ENCODE assay signal across 21 mouse cellular contexts in the genomic region with DNA sequence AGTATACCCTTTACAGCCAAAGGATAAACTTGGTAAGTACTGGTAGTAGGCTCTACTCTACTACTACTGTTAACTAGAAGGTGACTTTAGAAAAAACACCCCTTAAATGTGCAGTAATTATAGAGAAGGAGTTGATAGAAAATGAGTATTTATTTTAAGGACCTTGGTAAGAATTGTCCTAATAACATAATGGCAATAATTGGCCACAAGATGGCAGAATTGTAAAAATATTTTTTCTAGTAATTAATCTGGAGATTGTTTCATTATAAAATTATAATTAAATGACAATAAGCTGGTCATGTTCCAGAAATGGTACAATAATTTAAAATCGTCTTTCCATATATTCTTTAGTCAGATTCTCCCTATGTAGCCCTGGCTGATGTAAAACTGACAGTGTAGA. TPM values are rescaled to one million over a fixed set of nuclear protein-coding genes. Genes with fewer than 3 reads are reported as not detected.
DNase-seq lines count a peak whose midpoint lies in the region; ATAC-seq and TF ChIP-seq lines count a peak whose summit lies in the region.
"Had no signal": no experiment of that assay in that cellular context is flagged by ENCODE, and none has a peak within 500 bp of the region (broad histone marks: within the 10 kb centered on the region; RNA-seq: fewer than 3 reads in every experiment).

No protein-coding gene starts in this region.

- H3K27me3 ChIP-seq in heart, postnatal 0 days (ENCODE audit: control insufficient read depth, insufficient read depth, low read length), result no peaks in the 10 kb centered on the region
- no peaks in the 10 kb centered on the region for H3K27me3 ChIP-seq in heart, embryonic 11.5 days (ENCODE audit: control insufficient read depth, insufficient read depth, low read length)
- H3K27me3 ChIP-seq in limb, embryonic 14.5 days (ENCODE audit: control insufficient read depth, insufficient read depth, low read length), result no peaks in the 10 kb centered on the region
- no peaks in the 10 kb centered on the region for H3K27me3 ChIP-seq in limb, embryonic 10.5 days (ENCODE audit: low read depth, poor library complexity, severe bottlenecking)
- H3K27me3 ChIP-seq in CH12.LX (replicated peaks), result no peaks in the 10 kb centered on the region
- H3K27me3 ChIP-seq: forebrain, embryonic 12.5 days; liver, embryonic 15.5 days; neural tube, embryonic 12.5 days; stomach, embryonic 15.5 days had no signal

- DNase-seq in heart, postnatal 0 days (ENCODE audit: low spot score), result no peak
- DNase-seq in limb, embryonic 14.5 days (ENCODE audit: low spot score), result peak; percentile 25
- no peak for DNase-seq in limb, embryonic 10.5 days (ENCODE audit: low spot score)
- DNase-seq in CH12.LX (ENCODE audit: extremely low read depth), result no peak
- peak; percentile 24 for DNase-seq in NIH3T3 (ENCODE audit: low read depth)
- DNase-seq in B cell, adult 2 months, result no peak
- DNase-seq: adrenal gland, adult 8-10 months; cerebellum, adult 9-11 months; embryo, embryonic 11 days; heart, postnatal 36 days; kidney, adult 11 months; kidney, postnatal 4 days; layer of hippocampus, postnatal 36 days had no signal

- 54% methylated on average over 1 of the region's 1 CpGs for WGBS in heart, postnatal 0 days
- 57% methylated on average over 1 of the region's 1 CpGs for WGBS in heart, embryonic 11.5 days (ENCODE audit: insufficient replicate concordance)
- 81% methylated on average over 1 of the region's 1 CpGs for WGBS in limb, embryonic 14.5 days
- WGBS in limb, embryonic 10.5 days, result 90% methylated on average over 1 of the region's 1 CpGs

- no peaks in the 10 kb centered on the region for H3K4me1 ChIP-seq in heart, postnatal 0 days (ENCODE audit: control insufficient read depth, insufficient read depth)
- no peaks in the 10 kb centered on the region for H3K4me1 ChIP-seq in heart, embryonic 11.5 days (ENCODE audit: control insufficient read depth, insufficient read depth, low read length)
- no peaks in the 10 kb centered on the region for H3K4me1 ChIP-seq in limb, embryonic 14.5 days (ENCODE audit: control insufficient read depth, insufficient read depth, low read length)
- no peaks in the 10 kb centered on the region for H3K4me1 ChIP-seq in limb, embryonic 10.5 days
- H3K4me1 ChIP-seq in CH12.LX (ENCODE audit: control insufficient read depth in 1 of 2, insufficient read depth in 2 of 2), result no peaks in the 10 kb centered on the region
- H3K4me1 ChIP-seq: forebrain, embryonic 12.5 days; liver, embryonic 15.5 days; neural tube, embryonic 12.5 days; stomach, embryonic 15.5 days had no signal

- no peak overlapping the region for H3K27ac ChIP-seq in heart, postnatal 0 days (ENCODE audit: low read depth)
- no peak overlapping the region for H3K27ac ChIP-seq in heart, embryonic 11.5 days (ENCODE audit: low read depth, low read length)
- no peak overlapping the region for H3K27ac ChIP-seq in limb, embryonic 14.5 days (replicated peaks; ENCODE audit: low read depth, low read length)
- H3K27ac ChIP-seq in limb, embryonic 10.5 days, result no peak overlapping the region
- H3K27ac ChIP-seq in CH12.LX (ENCODE audit: insufficient read depth, low read depth), result no peak overlapping the region
- H3K27ac ChIP-seq: forebrain, embryonic 12.5 days; liver, embryonic 15.5 days; macrophage; neural tube, embryonic 12.5 days; stomach, embryonic 15.5 days had no signal

- in situ Hi-C loops in CH12.LX (cut with MboI; ENCODE audit: low pct_ligation_motif_present, low pct_unique_long_range_greater_than_20kb, low sequenced_read_pairs), result no loop called here

- no peak for TF ChIP-seq POLR2A in limb, embryonic 14.5 days (IDR thresholded peaks at IDR 0.05; ENCODE audit: borderline replicate concordance, extremely low read depth, insufficient read depth, insufficient read length)
- TF ChIP-seq POLR2A in CH12.LX (IDR thresholded peaks at IDR 0.05; ENCODE audit: low read depth, low read length), result no peak

- dilution Hi-C loops in CH12.LX (cut with MboI; ENCODE audit: extremely low pct_ligation_motif_present, extremely low pct_unique_long_range_greater_than_20kb, low sequenced_read_pairs), result no loop called here

- TF ChIP-seq EP300 in heart, postnatal 0 days (IDR thresholded peaks at IDR 0.05; ENCODE audit: low read depth), result no peak
- no peak for TF ChIP-seq EP300 in CH12.LX (IDR thresholded peaks at IDR 0.05; ENCODE audit: low read length)

- H3K4me3 ChIP-seq in heart, postnatal 0 days (ENCODE audit: low read depth, low read length), result no peak overlapping the region
- no peak overlapping the region for H3K4me3 ChIP-seq in heart, embryonic 11.5 days (ENCODE audit: low read depth, low read length)
- H3K4me3 ChIP-seq in limb, embryonic 14.5 days (replicated peaks; ENCODE audit: low read length), result no peak overlapping the region
- no peak overlapping the region for H3K4me3 ChIP-seq in limb, embryonic 10.5 days
- no peak overlapping the region for H3K4me3 ChIP-seq in CH12.LX (replicated peaks in 1 of 3; ENCODE audit: low read depth in 2 of 3, low read length in 2 of 3, poor library complexity in 1 of 3)
- H3K4me3 ChIP-seq: forebrain, embryonic 12.5 days; liver, embryonic 15.5 days; neural tube, embryonic 12.5 days; stomach, embryonic 15.5 days had no signal

- H3K79me2 ChIP-seq in CH12.LX (replicated peaks; ENCODE audit: control insufficient read depth, extremely low read depth, insufficient read depth, poor library complexity, severe bottlenecking), result no peaks in the 10 kb centered on the region

- no peak overlapping the region for H3K9ac ChIP-seq in heart, postnatal 0 days (replicated peaks; ENCODE audit: low read depth, low read length)
- no peak overlapping the region for H3K9ac ChIP-seq in heart, embryonic 11.5 days (ENCODE audit: low read depth, low read length)
- no peak overlapping the region for H3K9ac ChIP-seq in limb, embryonic 14.5 days (ENCODE audit: low read depth, low read length, severe bottlenecking)
- H3K9ac ChIP-seq in CH12.LX (ENCODE audit: insufficient read depth, low read depth), result no peak overlapping the region
- H3K9ac ChIP-seq: forebrain, embryonic 12.5 days; liver, embryonic 15.5 days; neural tube, embryonic 12.5 days; stomach, embryonic 15.5 days had no signal

- no peak overlapping the region for H3K4me2 ChIP-seq in heart, postnatal 0 days (ENCODE audit: low read depth, low read length)
- no peak overlapping the region for H3K4me2 ChIP-seq in heart, embryonic 11.5 days
- no peak overlapping the region for H3K4me2 ChIP-seq in limb, embryonic 14.5 days (replicated peaks; ENCODE audit: low read depth, low read length, severe bottlenecking)
- H3K4me2 ChIP-seq in CH12.LX (ENCODE audit: insufficient read depth, low read depth, poor library complexity, severe bottlenecking), result no peak overlapping the region
- H3K4me2 ChIP-seq: forebrain, embryonic 12.5 days; liver, embryonic 15.5 days; neural tube, embryonic 12.5 days; stomach, embryonic 15.5 days had no signal

- TF ChIP-seq CTCF in heart, postnatal 0 days (IDR thresholded peaks at IDR 0.05; ENCODE audit: low read depth), result peak; percentile 6; the same call in 1 of the 2 replicates
- peak in 1 of 2 experiments; percentile 42; a peak in 1 of 4 replicates for TF ChIP-seq CTCF in CH12.LX (conservative IDR thresholded peaks at IDR 0.05 in 1 of 2, IDR thresholded peaks at IDR 0.05 in 1 of 2; ENCODE audit: low read depth in 2 of 2, low read length in 2 of 2)

- peaks cover 13% of the 10 kb centered on the region for H3K36me3 ChIP-seq in heart, postnatal 0 days (replicated peaks; ENCODE audit: control insufficient read depth, insufficient read depth, low read length)
- H3K36me3 ChIP-seq in heart, embryonic 11.5 days (ENCODE audit: control insufficient read depth, insufficient read depth, low read length), result no peaks in the 10 kb centered on the region
- peaks cover 20% of the 10 kb centered on the region for H3K36me3 ChIP-seq in limb, embryonic 14.5 days (ENCODE audit: control insufficient read depth, insufficient read depth, low read length)
- peaks cover 38% of the 10 kb centered on the region for H3K36me3 ChIP-seq in limb, embryonic 10.5 days
- H3K36me3 ChIP-seq in CH12.LX (replicated peaks in 1 of 2; ENCODE audit: control insufficient read depth in 1 of 2, insufficient read depth in 1 of 2, low read length in 1 of 2), result peaks cover 0 to 36% of the 10 kb centered on the region in 2 experiments
- H3K36me3 ChIP-seq: stomach, embryonic 15.5 days had no signal

- ATAC-seq in heart, postnatal 0 days (ENCODE audit: insufficient read depth, low read depth), result no peak
- ATAC-seq in heart, embryonic 11.5 days (replicated peaks; ENCODE audit: insufficient number of reproducible peaks, low FRiP score, low TSS enrichment), result no peak
- ATAC-seq in limb, embryonic 14.5 days (ENCODE audit: low FRiP score, low read depth), result no peak
- ATAC-seq: midbrain, embryonic 16.5 days had no signal

- no peaks in the 10 kb centered on the region for H3K9me3 ChIP-seq in heart, postnatal 0 days (replicated peaks; ENCODE audit: control insufficient read depth, low read length)
- H3K9me3 ChIP-seq in heart, embryonic 11.5 days (replicated peaks; ENCODE audit: control insufficient read depth, low read length), result no peaks in the 10 kb centered on the region
- H3K9me3 ChIP-seq in limb, embryonic 14.5 days (ENCODE audit: control insufficient read depth, low read length), result no peaks in the 10 kb centered on the region
- no peaks in the 10 kb centered on the region for H3K9me3 ChIP-seq in limb, embryonic 10.5 days (replicated peaks)
- no peaks in the 10 kb centered on the region for H3K9me3 ChIP-seq in CH12.LX (replicated peaks; ENCODE audit: low read length)
- H3K9me3 ChIP-seq: forebrain, embryonic 12.5 days; liver, embryonic 15.5 days; neural tube, embryonic 12.5 days; stomach, embryonic 15.5 days had no signal

- TF ChIP-seq RAD21 in CH12.LX (IDR thresholded peaks at IDR 0.05; ENCODE audit: low read depth, low read length), result peak; percentile 30

RNA-seq across cellular contexts. Expression of gene Gpr25, which starts 29.1 kb away (rescaled TPM):
- not detected in 2 replicates for total RNA-seq in heart, postnatal 0 days (2014; rRNA removed; ENCODE audit: low replicate concordance)
- polyA plus RNA-seq in heart, postnatal 0 days (2015; fragmentation: Nextera tagmentation; extraction: Ambion mirVana), result not detected in 2 replicates
- not detected in 2 replicates for polyA plus RNA-seq in heart, embryonic 11.5 days (2014; fragmentation: Nextera tagmentation; extraction: Ambion mirVana)
- polyA plus RNA-seq in limb, embryonic 14.5 days (2012; rRNA removed), result 0.68 and 0.88 TPM in 2 replicates
- polyA plus RNA-seq in limb, embryonic 14.5 days (2014; fragmentation: Nextera tagmentation; extraction: Ambion mirVana), result 0.21 TPM in 1 of 2 replicates, not detected in the other
- polyA plus RNA-seq in limb, embryonic 10.5 days (2016; fragmentation: Nextera tagmentation; extraction: Ambion mirVana), result not detected in 2 replicates
- not detected in 2 replicates for total RNA-seq in CH12.LX (2012; rRNA removed)
- not detected in 2 replicates for total RNA-seq in CH12.LX (2014; rRNA removed)
- not detected in 2 replicates for polyA plus RNA-seq in CH12.LX (2012; ENCODE audit: insufficient read length, low read depth)
- total RNA-seq: heart, postnatal 36 days had no signal
- polyA plus RNA-seq: forebrain, embryonic 12.5 days; limb, embryonic 11.5 days; liver, embryonic 15.5 days; macrophage; neural tube, embryonic 12.5 days; stomach, embryonic 15.5 days had no signal

RNA-seq across cellular contexts. Expression of gene Inava, which starts 55.7 kb away (rescaled TPM):
- total RNA-seq in heart, postnatal 0 days (2014; rRNA removed; ENCODE audit: low replicate concordance), result 0.42 and 0.70 TPM in 2 replicates
- polyA plus RNA-seq in heart, postnatal 0 days (2015; fragmentation: Nextera tagmentation; extraction: Ambion mirVana), result 0.21 TPM in 1 of 2 replicates, not detected in the other
- 2.0 and 2.1 TPM in 2 replicates for polyA plus RNA-seq in heart, embryonic 11.5 days (2014; fragmentation: Nextera tagmentation; extraction: Ambion mirVana)
- 17.3 and 27.6 TPM in 2 replicates for polyA plus RNA-seq in limb, embryonic 14.5 days (2012; rRNA removed)
- 16.0 and 19.0 TPM in 2 replicates for polyA plus RNA-seq in limb, embryonic 14.5 days (2014; fragmentation: Nextera tagmentation; extraction: Ambion mirVana)
- polyA plus RNA-seq in limb, embryonic 10.5 days (2016; fragmentation: Nextera tagmentation; extraction: Ambion mirVana), result 23.6 and 29.2 TPM in 2 replicates
- total RNA-seq in CH12.LX (2012; rRNA removed), result 0.34 and 0.42 TPM in 2 replicates
- total RNA-seq in CH12.LX (2014; rRNA removed), result not detected in 2 replicates
- 0.11 and 0.34 TPM in 2 replicates for polyA plus RNA-seq in CH12.LX (2012; ENCODE audit: insufficient read length, low read depth)
- total RNA-seq: heart, postnatal 36 days had no signal
- polyA plus RNA-seq: macrophage had no signal

RNA-seq across cellular contexts. Expression of gene Camsap2, which starts 56.1 kb away (rescaled TPM):
- total RNA-seq in heart, postnatal 0 days (2014; rRNA removed; ENCODE audit: low replicate concordance), result 16.4 and 17.4 TPM in 2 replicates
- polyA plus RNA-seq in heart, postnatal 0 days (2015; fragmentation: Nextera tagmentation; extraction: Ambion mirVana), result 3.7 and 4.5 TPM in 2 replicates
- 11.3 and 12.4 TPM in 2 replicates for polyA plus RNA-seq in heart, embryonic 11.5 days (2014; fragmentation: Nextera tagmentation; extraction: Ambion mirVana)
- polyA plus RNA-seq in limb, embryonic 14.5 days (2012; rRNA removed), result 13.7 and 15.0 TPM in 2 replicates
- polyA plus RNA-seq in limb, embryonic 14.5 days (2014; fragmentation: Nextera tagmentation; extraction: Ambion mirVana), result 17.2 and 17.7 TPM in 2 replicates
- 11.6 and 11.7 TPM in 2 replicates for polyA plus RNA-seq in limb, embryonic 10.5 days (2016; fragmentation: Nextera tagmentation; extraction: Ambion mirVana)
- total RNA-seq in CH12.LX (2012; rRNA removed) (5.6 and 7.0 TPM in 2 replicates), CH12.LX (2014; rRNA removed) (9.5 and 10.0 TPM in 2 replicates)
- polyA plus RNA-seq in CH12.LX (2012; ENCODE audit: insufficient read length, low read depth), result 10.9 and 11.3 TPM in 2 replicates

Comparison
In these comparisons a context has a peak if more than half of its experiments do, and no peak if none do; other contexts are left out.
1. DNase-seq: peak in limb, embryonic 14.5 days (single experiment) and NIH3T3 (single experiment); none in heart, postnatal 0 days (single experiment), limb, embryonic 10.5 days (single experiment), CH12.LX (single experiment) and B cell, adult 2 months (0 of 2).